Mouse (Mus musculus) heart, postnatal 4 days (tissue): ENCODE measurements around the gene Tmprss5. TPM values are rescaled to one million over a fixed set of nuclear protein-coding genes. Genes with fewer than 3 reads are reported as not detected.

Experiments
- total RNA-seq, 2 experiments: library from RNA; stranded (reverse); gene quantifications; 2 replicates each; pipeline ENCODE4 v1.2.3; 2021

Gene Tmprss5
- total RNA-seq, 2 experiments from 2014 or later, result not detected

Other genes starting within 250 kb of the Tmprss5 start
- 10 to 100 TPM; 24.0 to 24.7 TPM for gene Zbtb16, start 245.0 kb upstream of the Tmprss5 start, total RNA-seq
- gene Htr3a, start 170.2 kb upstream of the Tmprss5 start, total RNA-seq, result under 1 TPM; 0.14 to 0.59 TPM
- not detected for gene Htr3b, start 116.3 kb upstream of the Tmprss5 start, total RNA-seq
- gene Usp28, start 95.9 kb upstream of the Tmprss5 start, total RNA-seq, result 100 to 1,000 TPM; 198 to 205 TPM
- 10 to 100 TPM; 13.4 to 15.7 TPM for gene Zw10, start 25.6 kb upstream of the Tmprss5 start, total RNA-seq
- gene Gm4894, start 169.3 kb downstream of the Tmprss5 start, total RNA-seq, result not detected